Mouse (Mus musculus) kidney, postnatal 14 days (tissue): Measurements from ENCODE around the gene A4galt.
A peak's percentile ranks its signal among the peaks of the same experiment; 100 is the strongest.
"Not testable (repeated sequence)": the region's sequence is repeated elsewhere in the genome, so short reads cannot be mapped to it uniquely, and the experiment has no call there.

Experiments
- DNase-seq: peaks from one replicate; pipeline ENCODE4 v3.0.0; 2022; ENCODE audit warnings: mixed read lengths

Gene A4galt

DNA sequence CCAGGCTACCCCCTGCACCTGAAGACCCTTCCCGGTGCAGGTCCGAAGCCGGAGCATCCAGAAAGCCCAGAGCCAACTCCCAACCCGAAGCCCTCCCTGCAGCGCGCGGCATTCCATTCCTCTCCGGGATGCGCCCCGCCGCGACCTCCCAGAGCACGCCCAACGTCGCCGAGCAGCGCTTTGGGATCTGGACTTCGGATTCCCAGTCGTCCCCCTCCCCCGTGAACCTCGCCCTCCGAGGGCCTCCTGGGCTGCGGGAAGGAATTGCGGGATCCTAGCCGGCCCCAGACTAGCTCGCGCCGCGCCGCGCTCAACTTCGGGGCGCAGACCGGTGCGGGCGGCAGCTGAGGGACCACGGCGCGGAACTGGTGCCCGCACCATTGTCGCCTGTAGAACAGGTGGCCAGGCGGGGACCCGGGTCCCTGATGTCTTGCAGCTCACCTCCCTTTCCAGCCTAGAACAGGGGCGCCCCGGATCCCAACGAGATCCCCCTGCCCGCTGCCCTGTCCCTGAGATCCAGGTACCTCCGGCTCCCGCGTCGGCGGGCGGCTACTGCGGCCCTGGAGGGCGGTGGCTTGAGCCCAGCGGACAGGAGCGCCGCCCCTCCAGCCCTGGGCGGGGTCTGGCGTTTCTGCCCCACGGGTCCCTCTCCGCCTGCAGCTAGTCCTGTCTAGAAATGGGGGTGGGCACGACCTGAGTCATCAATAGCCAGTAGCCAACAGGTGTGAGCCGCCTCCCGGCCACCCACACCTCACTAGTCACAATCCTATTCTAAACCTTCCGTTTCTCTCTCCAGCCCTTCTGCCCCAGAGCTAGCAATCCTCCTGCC, at the start of gene A4galt:
A4galt (minus strand) TSS at position 599 of the 829 bp plus-strand sequence.
- peak; percentile 75 for DNase-seq

GRCm38 (mm10) chr15:83299916-83300582, 48.5 kb upstream of the A4galt start:
- peak; percentile 41 for DNase-seq

DNA sequence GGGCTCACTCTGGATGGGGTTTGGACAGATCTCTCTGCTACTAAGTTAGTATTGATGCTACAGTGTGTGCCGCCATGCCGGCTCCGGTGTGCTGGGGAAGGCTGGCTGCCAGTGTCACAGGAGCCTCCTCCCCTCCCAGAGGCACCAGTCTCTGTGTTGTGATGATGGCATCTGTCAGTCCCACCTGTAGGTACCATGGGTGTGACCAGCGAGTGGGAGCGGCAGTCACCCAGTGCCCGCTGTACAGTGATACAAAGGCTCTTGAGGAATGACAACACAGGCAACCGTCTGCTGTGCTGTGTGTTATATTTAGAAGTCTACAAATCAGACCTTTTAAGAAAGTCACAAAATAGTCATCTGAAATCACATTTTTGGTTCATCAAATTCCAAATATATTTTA, 47.9 kb upstream of the A4galt start:
- no peak for DNase-seq

- DNase-seq, result no peak
Observed at GRCm38 (mm10) chr15:83298810-83299209, 47.2 kb upstream of the A4galt start.

- no peak for DNase-seq
Observed at GRCm38 (mm10) chr15:83298313-83298712, 46.7 kb upstream of the A4galt start.

DNA sequence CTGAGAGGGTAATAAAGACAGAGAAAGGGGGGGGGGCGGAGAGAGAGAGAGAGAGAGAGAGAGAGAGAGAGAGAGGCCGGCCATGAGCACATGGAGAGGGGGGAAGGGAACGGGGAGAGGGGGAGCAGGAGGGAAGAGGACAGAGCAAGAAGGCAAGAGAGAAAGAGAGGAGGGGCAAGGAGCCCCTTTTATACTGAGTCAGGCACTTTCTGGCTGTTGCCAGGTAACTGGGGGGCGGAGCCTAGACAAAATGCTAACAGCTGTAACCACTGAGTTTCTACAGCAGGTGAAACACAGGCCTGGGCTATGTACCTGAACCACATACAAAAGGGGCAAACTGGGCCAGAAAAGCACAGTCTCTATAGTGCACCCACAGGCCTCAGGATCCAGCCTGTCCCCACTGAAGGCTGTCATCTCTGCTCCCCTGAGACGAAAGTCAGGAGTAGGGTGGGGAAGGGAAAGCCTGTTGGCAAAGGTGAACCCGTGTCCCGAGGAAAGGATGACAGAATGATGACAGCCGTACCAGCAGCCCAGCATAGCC, 45.3 kb upstream of the A4galt start:
- peak; percentile 49 for DNase-seq

DNA sequence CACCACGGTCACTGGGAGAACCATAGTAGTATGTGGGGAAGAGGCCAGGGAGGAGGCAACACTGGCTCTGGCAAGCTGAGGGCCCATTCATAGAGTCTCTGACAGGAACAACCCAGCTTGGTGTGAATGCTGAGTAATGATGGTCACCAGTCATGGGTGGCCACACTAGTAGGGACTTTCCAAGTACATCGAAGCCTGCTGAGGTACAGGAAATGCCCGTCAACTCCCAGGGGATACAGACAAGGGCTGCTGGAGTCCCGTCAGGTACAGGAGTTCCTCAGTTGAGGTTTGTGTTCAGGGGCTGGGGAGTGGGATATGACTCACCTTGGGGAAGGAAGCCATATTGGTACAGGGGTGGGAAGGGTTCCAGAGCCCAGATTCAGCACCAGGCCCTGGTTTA, 44.5 kb upstream of the A4galt start:
- no peak for DNase-seq

GRCm38 (mm10) chr15:83294954-83295353, 43.4 kb upstream of the A4galt start:
- no peak for DNase-seq

DNA sequence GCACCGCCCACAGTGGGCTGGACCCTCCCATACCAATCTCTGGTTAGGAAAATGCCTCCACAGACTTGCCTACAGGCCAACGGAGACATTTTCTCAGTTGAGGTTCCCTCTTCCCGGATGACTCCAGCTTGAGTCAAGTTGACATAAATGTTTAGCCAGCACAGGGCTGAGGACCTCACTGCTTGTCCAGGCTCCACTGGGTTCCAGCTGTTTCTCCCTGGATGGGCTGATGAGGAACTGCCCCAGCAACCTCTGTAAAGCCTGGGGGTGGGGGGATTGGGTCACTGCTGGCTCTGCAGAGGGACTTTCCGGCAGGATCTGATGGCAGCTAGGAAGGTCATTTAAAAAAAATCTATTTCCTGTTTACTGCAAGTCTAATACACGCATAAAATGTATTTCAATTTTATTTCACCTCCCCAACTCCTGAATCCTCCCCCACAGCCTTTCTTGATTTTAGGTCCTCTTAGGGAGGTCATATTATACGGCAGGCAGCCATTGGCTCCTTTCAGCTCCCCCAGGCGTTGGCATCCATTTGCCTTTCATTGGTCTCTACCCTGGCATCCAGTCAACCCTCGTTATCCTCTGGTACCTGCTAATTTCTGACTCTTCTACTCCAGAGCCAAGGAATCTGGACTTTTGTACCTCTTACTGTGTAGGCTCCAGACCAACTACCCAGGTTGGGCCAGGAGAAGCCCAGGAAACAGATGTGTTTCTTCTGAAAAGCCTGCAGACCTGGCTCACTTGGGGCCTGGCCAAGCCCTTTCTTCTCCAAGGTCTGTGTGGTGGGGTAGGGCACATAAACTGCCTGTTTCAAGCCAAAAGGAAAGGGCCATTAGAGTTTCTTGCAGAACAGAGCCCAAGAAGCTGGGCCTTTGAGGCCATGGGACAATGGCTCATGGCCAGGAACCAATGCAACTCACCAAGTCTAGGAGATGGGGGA, 42.4 kb upstream of the A4galt start:
- peak; percentile 81 for DNase-seq

DNA sequence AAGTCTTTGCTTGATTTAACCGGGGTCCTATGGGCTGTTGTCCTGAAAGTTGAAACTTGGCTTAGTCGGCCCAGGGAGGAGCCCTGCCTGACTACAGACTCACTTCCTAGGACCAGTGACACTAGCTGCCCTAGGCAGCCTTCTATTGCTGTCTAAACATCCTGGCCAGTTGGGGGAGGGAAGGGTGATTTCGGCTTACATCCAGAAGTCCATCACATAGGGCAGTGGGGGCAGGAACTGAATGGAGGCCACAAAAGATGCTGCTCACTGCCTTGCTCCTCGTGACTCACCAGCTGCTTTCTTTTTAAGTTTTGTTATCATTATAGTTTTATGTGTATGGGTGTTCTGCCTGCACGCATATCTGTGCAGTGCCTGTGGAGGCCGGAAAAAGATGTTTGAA, 41.6 kb upstream of the A4galt start:
- DNase-seq, result peak; percentile 85

DNA sequence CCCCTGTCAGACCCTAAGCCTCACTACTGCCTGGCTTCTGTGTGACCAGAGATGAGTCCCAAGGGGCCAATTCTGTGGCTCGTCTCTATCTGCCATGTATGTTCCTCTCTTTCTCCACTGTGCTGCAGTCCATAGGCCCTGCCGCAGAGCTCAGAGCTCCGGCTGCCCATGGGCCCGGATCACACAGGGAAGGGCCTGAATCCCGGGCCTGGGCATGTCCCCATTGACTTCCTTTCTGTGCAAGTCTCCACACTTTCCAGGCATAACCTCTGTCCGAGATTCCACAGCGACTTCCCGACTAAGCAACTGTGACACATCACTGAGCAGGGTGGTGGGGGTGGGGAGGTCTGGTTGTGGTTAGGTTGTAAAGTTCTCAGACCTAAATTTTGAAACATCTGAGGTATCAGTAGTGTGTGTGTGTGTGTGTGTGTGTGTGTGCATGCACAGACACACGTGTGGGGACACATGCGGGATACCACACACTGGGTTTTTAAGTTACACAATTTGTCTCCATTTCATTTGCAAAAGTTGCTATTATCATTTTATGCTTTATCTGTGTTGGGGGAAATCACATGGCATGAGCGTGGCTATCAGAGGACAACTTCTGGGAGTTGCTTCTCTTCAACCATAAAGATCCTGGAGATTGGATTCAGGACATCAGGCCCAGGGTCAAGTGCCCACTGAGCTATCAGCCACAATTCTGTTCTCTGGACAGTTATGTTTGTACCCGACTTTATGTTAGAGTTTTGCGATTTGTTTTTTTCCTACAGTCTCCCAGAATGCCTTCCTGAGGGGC, 40.9 kb upstream of the A4galt start:
- DNase-seq, result peak; percentile 73

DNA sequence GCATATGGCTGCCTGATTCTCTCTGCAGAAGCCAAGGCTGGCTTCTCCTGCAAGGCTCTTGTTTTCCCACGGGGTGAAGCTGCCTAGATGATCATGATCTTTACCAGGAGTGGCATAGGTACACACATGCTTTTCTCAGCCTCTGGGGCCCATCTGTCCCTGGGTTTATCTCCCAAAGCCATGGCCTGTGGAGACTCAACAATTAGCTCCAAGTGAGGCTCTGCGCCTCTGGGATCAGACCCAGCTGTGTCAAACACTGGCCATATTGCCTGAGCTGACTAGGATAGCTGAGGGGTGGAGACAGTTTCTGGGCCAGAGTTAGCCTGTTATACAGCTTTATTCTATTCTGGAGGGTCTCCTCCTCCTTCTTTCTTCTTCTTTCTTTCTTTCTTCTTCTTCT, 39.3 kb upstream of the A4galt start:
- no peak for DNase-seq

- DNase-seq, result no peak
Observed at GRCm38 (mm10) chr15:83284828-83285227, 33.3 kb upstream of the A4galt start.

- DNase-seq, result no peak
Observed at GRCm38 (mm10) chr15:83282397-83282796, 30.8 kb upstream of the A4galt start.

DNA sequence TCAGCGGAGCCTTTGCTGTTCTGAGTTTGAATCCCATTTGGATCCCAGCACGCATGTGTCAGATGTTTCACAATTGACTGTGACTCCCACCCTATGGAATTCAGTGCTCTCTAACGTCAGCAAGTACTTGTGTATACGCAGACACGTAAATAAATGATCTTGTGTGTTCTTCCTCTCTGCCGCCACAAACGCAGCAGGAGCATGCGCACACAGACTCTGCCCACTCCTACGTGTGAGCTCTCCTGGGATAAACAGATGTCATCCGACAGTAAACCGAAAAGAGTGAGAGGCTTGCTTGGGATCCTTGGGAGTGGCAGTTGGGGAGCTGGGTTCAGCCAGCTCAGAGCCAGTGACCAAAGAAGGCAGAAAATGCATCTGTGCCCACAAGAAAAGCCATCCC, 29.7 kb upstream of the A4galt start:
- DNase-seq, result no peak

- no peak for DNase-seq
Observed at GRCm38 (mm10) chr15:83278579-83278978, 27.0 kb upstream of the A4galt start.

- DNase-seq, result no peak
Observed at GRCm38 (mm10) chr15:83277451-83277850, 25.9 kb upstream of the A4galt start.

GRCm38 (mm10) chr15:83274237-83274636, 22.7 kb upstream of the A4galt start:
- DNase-seq, result not testable (repeated sequence)

- DNase-seq, result no peak
Observed at GRCm38 (mm10) chr15:83273017-83273416, 21.4 kb upstream of the A4galt start.

- not testable (repeated sequence) for DNase-seq
Observed at GRCm38 (mm10) chr15:83271221-83271620, 19.6 kb upstream of the A4galt start.

GRCm38 (mm10) chr15:83269985-83270384, 18.4 kb upstream of the A4galt start:
- DNase-seq, result not testable (repeated sequence)

DNA sequence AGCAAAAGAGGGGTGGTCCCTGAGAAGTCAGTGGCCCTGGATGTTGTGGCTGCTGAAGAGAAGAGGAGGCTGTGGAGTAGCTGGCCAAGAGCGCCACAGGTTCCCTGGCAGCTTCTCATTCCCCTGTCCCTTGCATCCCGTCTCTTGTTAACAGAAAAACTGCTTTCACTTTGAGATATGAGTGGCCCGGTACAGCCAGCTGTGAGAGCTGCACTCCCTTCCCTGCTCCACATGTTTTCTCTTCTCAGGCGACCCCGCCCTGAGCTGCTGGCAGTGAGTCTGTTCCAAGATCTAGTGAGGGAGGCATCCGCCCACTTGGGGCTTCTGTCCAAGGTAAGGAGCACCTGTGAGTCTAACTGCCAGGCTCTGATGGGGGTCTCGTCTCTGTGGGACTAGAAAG, 16.9 kb upstream of the A4galt start:
- DNase-seq, result not testable (repeated sequence)
